Mouse (Mus musculus): ENCODE measurements at regions not wholly inside any gene's neighbourhood (a gene's known extent, or its start where the extent isn't known, plus 50 kb on each side); places are given as distances from the start of the nearest gene placed in this dataset.

GRCm38 (mm10) chr2:72769030-72769630, 211.1 kb downstream of the Sp3 start:
- TF ChIP-seq MXI1 (IDR thresholded peaks at IDR 0.05; ENCODE audit: low read depth, low read length), result no peak
- no peak for TF ChIP-seq ETS1 (conservative IDR thresholded peaks at IDR 0.05; ENCODE audit: low read depth, low read length)
